Mouse (Mus musculus): ENCODE measurements around the gene Ptprk.

Ptprk gene

GRCm38 (mm10) chr10:28185326-28185725 lies 110.7 kb downstream of the Ptprk start:
- in situ Hi-C loops (cut with MboI) = no loop called here

GRCm38 (mm10) chr10:28186018-28186800 lies 111.6 kb downstream of the Ptprk start:
- in situ Hi-C loops (cut with MboI) = no loop called here

GRCm38 (mm10) chr10:28191440-28191839 lies 116.8 kb downstream of the Ptprk start:
- in situ Hi-C loops (cut with MboI) = no loop called here

- in situ Hi-C loops (cut with MboI) = no loop called here
These were observed 119.0 kb downstream of the Ptprk start for GRCm38 (mm10) chr10:28193630-28194029.

- in situ Hi-C loops (cut with MboI) = no loop called here
These were observed 126.0 kb downstream of the Ptprk start for GRCm38 (mm10) chr10:28200609-28201008.

- in situ Hi-C loops (cut with MboI) = no loop called here
These were observed 134.8 kb downstream of the Ptprk start for GRCm38 (mm10) chr10:28209394-28209793.

GRCm38 (mm10) chr10:28212083-28212482 lies 137.5 kb downstream of the Ptprk start:
- in situ Hi-C loops (cut with MboI) = no loop called here

- in situ Hi-C loops (cut with MboI) = no loop called here
These were observed 140.5 kb downstream of the Ptprk start for GRCm38 (mm10) chr10:28215153-28215552.

- in situ Hi-C loops (cut with MboI) = no loop called here
These were observed 149.0 kb downstream of the Ptprk start for GRCm38 (mm10) chr10:28223602-28224001.

GRCm38 (mm10) chr10:28224376-28224775 lies 149.8 kb downstream of the Ptprk start:
- in situ Hi-C loops (cut with MboI) = no loop called here

GRCm38 (mm10) chr10:28225536-28226075 lies 151.0 kb downstream of the Ptprk start:
- in situ Hi-C loops (cut with MboI) = no loop called here

GRCm38 (mm10) chr10:28227732-28228131 lies 153.1 kb downstream of the Ptprk start:
- in situ Hi-C loops (cut with MboI) = no loop called here

- in situ Hi-C loops (cut with MboI) = no loop called here
These were observed 153.6 kb downstream of the Ptprk start for GRCm38 (mm10) chr10:28228208-28228607.

GRCm38 (mm10) chr10:28232273-28233167 lies 157.9 kb downstream of the Ptprk start:
- in situ Hi-C loops (cut with MboI) = no loop called here

- in situ Hi-C loops (cut with MboI) = no loop called here
These were observed 174.4 kb downstream of the Ptprk start for GRCm38 (mm10) chr10:28249047-28249446.

GRCm38 (mm10) chr10:28251385-28251784 lies 176.8 kb downstream of the Ptprk start:
- in situ Hi-C loops (cut with MboI) = no loop called here

- in situ Hi-C loops (cut with MboI) = no loop called here
These were observed 186.0 kb downstream of the Ptprk start for GRCm38 (mm10) chr10:28260651-28261050.

GRCm38 (mm10) chr10:28262159-28262558 lies 187.5 kb downstream of the Ptprk start:
- in situ Hi-C loops (cut with MboI) = no loop called here

GRCm38 (mm10) chr10:28263546-28263945 lies 188.9 kb downstream of the Ptprk start:
- in situ Hi-C loops (cut with MboI) = no loop called here

- in situ Hi-C loops (cut with MboI) = no loop called here
These were observed 195.7 kb downstream of the Ptprk start for GRCm38 (mm10) chr10:28270273-28270672.

GRCm38 (mm10) chr10:28271729-28272606 lies 197.3 kb downstream of the Ptprk start:
- in situ Hi-C loops (cut with MboI) = no loop called here

- in situ Hi-C loops (cut with MboI) = no loop called here
These were observed 204.1 kb downstream of the Ptprk start for GRCm38 (mm10) chr10:28278757-28279156.
